Mouse (Mus musculus) liver, embryonic 11.5 days (tissue): ENCODE measurements around the gene Grik2. TPM values are rescaled to one million over a fixed set of nuclear protein-coding genes. Genes with fewer than 3 reads are reported as not detected.

ENCODE experiments used
- ATAC-seq: fragments of 200-750 bp; cut with Nextera tagmentation; replicated peaks from 2 replicates; pipeline ENCODE4 v1.8.0; 2017; ENCODE audit warnings: moderate number of reproducible peaks, mild to moderate bottlenecking, moderate TSS enrichment, moderate library complexity; ENCODE audit not compliant: low FRiP score
- DNase-seq: peaks from one replicate; pipeline ENCODE4 v3.0.0-alpha.2; 2017; ENCODE audit warnings: low spot score
- H3K27ac ChIP-seq: fragments of 300-500 bp; sonication (generic); 2 replicates; pipeline ENCODE4 v1.5.1; 2014; ENCODE audit warnings: mild to moderate bottlenecking, low read depth, low read length, control low read depth
- H3K27me3 ChIP-seq: fragments of 300-500 bp; sonication (generic); replicated peaks from 2 replicates; pipeline ENCODE4 v1.6.1; 2014; ENCODE audit warnings: low read length, mixed read lengths; ENCODE audit not compliant: control insufficient read depth, insufficient read depth
- H3K36me3 ChIP-seq: fragments of 300-500 bp; sonication (generic); 2 replicates; pipeline ENCODE4 v1.6.1; 2014; ENCODE audit warnings: mild to moderate bottlenecking, low read length, moderate library complexity, mixed read lengths; ENCODE audit not compliant: control insufficient read depth, insufficient read depth
- H3K4me1 ChIP-seq: fragments of 300-500 bp; sonication (generic); replicated peaks from 2 replicates; pipeline ENCODE4 v1.6.1; 2014; ENCODE audit warnings: low read length, mixed read lengths; ENCODE audit not compliant: control insufficient read depth, insufficient read depth
- H3K4me2 ChIP-seq: fragments of 300-500 bp; sonication (generic); 2 replicates; pipeline ENCODE4 v1.6.1; 2014; ENCODE audit warnings: mild to moderate bottlenecking, control low read depth, moderate library complexity
- H3K4me3 ChIP-seq: fragments of 300-500 bp; sonication (generic); 2 replicates; pipeline ENCODE4 v1.5.1; 2014; ENCODE audit warnings: low read depth, low read length, control low read depth
- H3K9ac ChIP-seq: fragments of 300-500 bp; sonication (generic); 2 replicates; pipeline ENCODE4 v1.6.1; 2014; ENCODE audit warnings: low read depth, low read length, control low read depth
- H3K9me3 ChIP-seq: fragments of 300-500 bp; sonication (generic); 2 replicates; pipeline ENCODE4 v1.6.1; 2016; ENCODE audit warnings: low read length, inconsistent platforms, mixed read lengths; ENCODE audit not compliant: control insufficient read depth
- WGBS: fragments of 180-500 bp; shearing (Covaris S2); extraction: QIAGEN DNeasy Blood & Tissue Kit; methylation state at CpG from one replicate; pipeline ENCODE4 v1.1.7; 2014; 5-methylcytosine and 5-hydroxymethylcytosine counted together
- polyA plus RNA-seq: library from polyadenylated mRNA; unstranded; fragments of >200 nt; fragmentation: Nextera tagmentation; extraction: Ambion mirVana; gene quantifications from 2 replicates; pipeline ENCODE4 v1.2.1, GENCODE M21; 2014

The Grik2 gene
- polyA plus RNA-seq, 1 experiment from 2014 or later: 0.53 TPM

DNA sequence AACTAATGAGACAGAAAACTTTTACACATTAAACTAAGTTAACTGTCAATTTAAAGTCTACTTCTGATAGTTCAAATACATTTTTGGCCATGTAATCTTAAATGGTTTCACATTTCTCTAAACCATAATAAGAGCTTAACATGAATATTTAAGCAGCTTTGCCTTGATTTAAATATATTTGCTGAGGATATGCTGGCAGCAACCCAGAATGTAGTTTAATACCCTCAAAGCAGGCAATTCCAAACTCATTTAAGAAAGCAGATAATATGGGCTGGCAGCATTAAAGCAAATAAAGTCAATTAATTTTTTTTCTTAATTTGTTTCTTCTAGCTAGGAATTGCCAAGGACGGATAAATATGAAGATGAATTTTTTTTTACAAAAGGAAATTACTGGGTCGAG, 56.7 kb downstream of the Grik2 start:
- H3K27me3 ChIP-seq: no peaks in the 10 kb centered on the region
- H3K4me1 ChIP-seq: no peaks in the 10 kb centered on the region
- H3K9ac ChIP-seq: no peak overlapping the region
- H3K36me3 ChIP-seq: no peaks in the 10 kb centered on the region
- WGBS: 85% methylated on average over 2 of the region's 2 CpGs
- no peak for ATAC-seq
- H3K4me2 ChIP-seq: no peak overlapping the region
- DNase-seq: no peak
- no peaks in the 10 kb centered on the region for H3K9me3 ChIP-seq
- no peak overlapping the region for H3K4me3 ChIP-seq
- no peak overlapping the region for H3K27ac ChIP-seq

DNA sequence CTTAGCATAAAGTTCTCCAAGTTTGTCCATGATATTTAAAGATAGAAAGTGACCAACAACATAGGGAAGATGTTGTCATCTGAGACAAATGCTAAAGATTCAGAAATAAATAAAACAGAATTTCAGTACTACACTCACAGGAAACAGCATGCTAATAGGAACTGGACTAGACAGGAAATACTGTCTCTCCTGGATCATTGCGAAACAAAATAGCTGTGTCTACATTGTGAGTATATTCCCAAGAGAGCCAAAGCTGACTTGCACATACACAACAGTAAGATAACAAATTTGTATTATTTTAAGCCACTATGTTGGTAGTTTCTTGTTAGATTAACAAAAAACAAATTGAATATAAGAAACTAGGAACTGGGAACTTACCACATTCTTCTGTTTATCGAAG, 64.9 kb downstream of the Grik2 start:
- WGBS: 71% methylated on average over 2 of the region's 2 CpGs
- Histone ChIP-seq H3K36me3 (no peaks in the 10 kb centered on the region), H3K4me2 (no peak overlapping the region), H3K9me3 (no peaks in the 10 kb centered on the region), H3K9ac (no peak overlapping the region), H3K4me1 (no peaks in the 10 kb centered on the region), H3K27me3 (no peaks in the 10 kb centered on the region), H3K27ac (no peak overlapping the region), H3K4me3 (no peak overlapping the region)
- DNase-seq: no peak
- ATAC-seq: no peak

DNA sequence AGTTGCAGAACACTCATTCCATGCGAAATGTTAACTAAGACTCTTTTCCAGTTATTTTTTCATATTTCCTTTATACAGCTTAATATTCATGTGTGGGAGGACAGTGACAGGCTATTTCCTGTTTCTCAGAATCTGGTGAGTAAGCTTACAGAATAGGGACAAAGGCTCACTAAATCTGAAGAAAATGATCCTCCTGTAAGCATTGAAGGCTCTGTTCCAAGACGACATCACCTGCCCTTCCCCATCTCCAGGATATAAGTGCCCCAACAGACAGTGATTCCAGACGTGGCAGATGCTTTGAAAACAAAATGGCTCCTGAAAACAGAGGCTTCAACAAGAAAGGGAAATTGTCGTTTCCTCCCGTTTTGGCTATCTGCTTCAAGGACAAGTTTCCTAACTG, 71.7 kb downstream of the Grik2 start:
- Histone ChIP-seq H3K36me3 (no peaks in the 10 kb centered on the region), H3K4me2 (no peak overlapping the region), H3K4me3 (no peak overlapping the region), H3K27ac (no peak overlapping the region), H3K9ac (no peak overlapping the region), H3K4me1 (no peaks in the 10 kb centered on the region), H3K9me3 (no peaks in the 10 kb centered on the region), H3K27me3 (no peaks in the 10 kb centered on the region)
- DNase-seq (no peak), ATAC-seq (no peak)
- 55% methylated on average over 5 of the region's 5 CpGs for WGBS

- Histone ChIP-seq H3K4me3 (no peak overlapping the region), H3K36me3 (no peaks in the 10 kb centered on the region), H3K4me2 (no peak overlapping the region), H3K27ac (no peak overlapping the region), H3K4me1 (no peaks in the 10 kb centered on the region), H3K27me3 (no peaks in the 10 kb centered on the region), H3K9ac (no peak overlapping the region), H3K9me3 (no peaks in the 10 kb centered on the region)
- ATAC-seq (no peak), DNase-seq (no peak)
- WGBS: 85% methylated on average over 3 of the region's 3 CpGs
Observed at GRCm38 (mm10) chr10:49709748-49710147, 78.8 kb downstream of the Grik2 start.

DNA sequence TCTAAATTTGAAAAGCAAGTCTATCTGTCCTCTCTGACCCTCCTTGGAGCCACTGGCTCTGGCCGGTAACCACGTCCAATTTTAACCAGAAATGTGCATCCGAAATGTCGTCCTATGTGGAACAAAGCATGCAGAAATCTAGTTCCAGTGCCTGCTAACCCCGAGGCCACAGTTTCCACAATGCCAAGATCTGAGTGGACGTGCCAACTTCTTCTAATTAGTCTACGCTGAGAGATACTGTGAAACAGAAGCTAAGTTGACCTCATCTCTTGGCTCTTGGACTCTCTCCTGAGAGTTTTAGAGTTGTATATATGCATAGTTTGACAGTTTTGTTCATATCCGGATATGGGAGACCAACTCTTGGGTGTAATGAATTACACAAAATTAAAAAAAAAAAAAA, 84.1 kb downstream of the Grik2 start:
- Histone ChIP-seq H3K9ac (no peak overlapping the region), H3K36me3 (no peaks in the 10 kb centered on the region), H3K9me3 (no peaks in the 10 kb centered on the region), H3K4me3 (no peak overlapping the region), H3K4me2 (no peak overlapping the region), H3K4me1 (no peaks in the 10 kb centered on the region), H3K27me3 (no peaks in the 10 kb centered on the region), H3K27ac (no peak overlapping the region)
- ATAC-seq (no peak), DNase-seq (no peak)
- WGBS: 83% methylated on average over 8 of the region's 8 CpGs

DNA sequence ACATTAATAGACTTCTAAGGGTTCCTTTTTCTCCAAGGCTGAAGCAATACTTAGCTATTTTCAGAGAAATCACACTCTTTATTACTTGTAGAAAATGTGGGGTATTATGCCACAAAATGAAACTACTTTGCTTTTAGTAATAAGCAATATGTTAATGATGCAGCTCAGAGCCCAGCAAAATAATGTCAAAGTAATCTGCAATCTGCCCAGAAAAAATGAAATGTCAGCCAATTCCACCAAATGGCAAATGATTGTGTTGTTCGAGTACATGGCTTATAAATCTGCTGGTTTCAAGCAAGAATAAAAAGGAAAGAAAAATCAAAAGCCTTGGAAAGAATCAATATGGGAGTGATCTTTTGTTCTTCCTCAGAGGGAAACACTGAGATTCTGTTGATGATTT, 136.2 kb downstream of the Grik2 start:
- H3K27me3 ChIP-seq: no peaks in the 10 kb centered on the region
- H3K4me3 ChIP-seq: no peak overlapping the region
- H3K9ac ChIP-seq: no peak overlapping the region
- no peaks in the 10 kb centered on the region for H3K4me1 ChIP-seq
- 73% methylated on average over 1 of the region's 1 CpGs for WGBS
- no peak for DNase-seq
- no peaks in the 10 kb centered on the region for H3K36me3 ChIP-seq
- no peak overlapping the region for H3K4me2 ChIP-seq
- no peaks in the 10 kb centered on the region for H3K9me3 ChIP-seq
- ATAC-seq: no peak
- H3K27ac ChIP-seq: no peak overlapping the region

GRCm38 (mm10) chr10:49647116-49647515, 141.4 kb downstream of the Grik2 start:
- Histone ChIP-seq H3K4me1 (no peaks in the 10 kb centered on the region), H3K27me3 (no peaks in the 10 kb centered on the region), H3K9me3 (no peaks in the 10 kb centered on the region), H3K4me3 (no peak overlapping the region), H3K36me3 (no peaks in the 10 kb centered on the region), H3K27ac (no peak overlapping the region), H3K4me2 (no peak overlapping the region), H3K9ac (no peak overlapping the region)
- WGBS: 85% methylated on average over 2 of the region's 2 CpGs
- DNase-seq (no peak), ATAC-seq (no peak)

DNA sequence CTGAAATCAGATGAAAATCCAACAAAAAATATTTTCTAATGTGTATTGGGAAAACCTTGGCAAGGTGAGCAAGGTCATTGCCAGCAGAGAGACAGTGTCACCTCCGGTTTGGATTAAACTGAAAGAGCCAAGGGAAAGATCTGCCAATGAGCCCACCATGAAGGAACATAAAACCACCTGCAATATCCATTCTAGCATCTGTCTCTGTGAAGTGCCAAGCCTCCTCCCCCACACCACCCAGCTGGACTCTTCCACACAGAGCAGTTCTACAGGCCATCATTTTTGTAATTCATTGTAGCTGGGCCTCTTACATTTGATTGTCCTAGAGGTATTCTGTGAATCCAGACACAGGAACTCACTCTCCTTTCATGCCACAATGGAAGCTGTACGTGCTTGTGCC, 148.7 kb downstream of the Grik2 start:
- no peaks in the 10 kb centered on the region for H3K36me3 ChIP-seq
- 72% methylated on average over 2 of the region's 2 CpGs for WGBS
- DNase-seq (no peak), ATAC-seq (no peak)
- no peak overlapping the region for H3K9ac ChIP-seq
- no peak overlapping the region for H3K4me3 ChIP-seq
- H3K9me3 ChIP-seq: no peaks in the 10 kb centered on the region
- no peaks in the 10 kb centered on the region for H3K4me1 ChIP-seq
- no peaks in the 10 kb centered on the region for H3K27me3 ChIP-seq
- H3K4me2 ChIP-seq: no peak overlapping the region
- H3K27ac ChIP-seq: no peak overlapping the region

- Histone ChIP-seq H3K9ac (no peak overlapping the region), H3K27ac (no peak overlapping the region), H3K4me1 (no peaks in the 10 kb centered on the region), H3K9me3 (no peaks in the 10 kb centered on the region), H3K36me3 (no peaks in the 10 kb centered on the region), H3K27me3 (no peaks in the 10 kb centered on the region), H3K4me2 (no peak overlapping the region), H3K4me3 (no peak overlapping the region)
- no peak for ATAC-seq
- no peak for DNase-seq
- WGBS: 79% methylated on average over 3 of the region's 3 CpGs
Observed at GRCm38 (mm10) chr10:49623951-49624350, 164.6 kb downstream of the Grik2 start.
